ENCODE assay signal across 21 mouse cellular contexts in genomic region chr5:74857861-74858260, GRCm38 (mm10).
"Had no signal": no experiment of that assay in that cellular context is flagged by ENCODE, and none has a peak within 500 bp of the region (broad histone marks: within the 10 kb centered on the region; RNA-seq: fewer than 3 reads in every experiment).

No protein-coding gene starts in this region.

- H3K9ac ChIP-seq: forebrain, postnatal 0 days; heart, embryonic 13.5 days; heart, embryonic 15.5 days; hindbrain, embryonic 13.5 days; hindbrain, embryonic 15.5 days; limb, embryonic 12.5 days had no signal

- H3K4me3 ChIP-seq: heart, adult 2 months; heart, embryonic 13.5 days; heart, embryonic 15.5 days; hindbrain, embryonic 13.5 days; hindbrain, embryonic 15.5 days; limb, embryonic 12.5 days had no signal

- H3K27me3 ChIP-seq: heart, embryonic 15.5 days; hindbrain, embryonic 13.5 days; hindbrain, embryonic 15.5 days; limb, embryonic 12.5 days had no signal

- DNase-seq: gastrocnemius, postnatal 14 days; gastrocnemius, postnatal 36 days; heart, adult 11 months; heart, adult 2 months; heart, postnatal 14 days; heart, postnatal 36 days; kidney, adult 11 months; kidney, adult 2 months; kidney, postnatal 14 days; kidney, postnatal 36 days; liver had no signal

- ATAC-seq: intestine, embryonic 16.5 days had no signal

- H3K27ac ChIP-seq: heart, adult 2 months; heart, embryonic 13.5 days; heart, embryonic 15.5 days; hindbrain, embryonic 13.5 days; hindbrain, embryonic 15.5 days; hindbrain, postnatal 0 days; kidney, postnatal 0 days; limb, embryonic 12.5 days had no signal

- H3K36me3 ChIP-seq: heart, embryonic 13.5 days; heart, embryonic 15.5 days; hindbrain, embryonic 13.5 days; hindbrain, embryonic 15.5 days; limb, embryonic 12.5 days had no signal

- H3K4me1 ChIP-seq: heart, embryonic 13.5 days; heart, embryonic 15.5 days; hindbrain, embryonic 15.5 days had no signal

- H3K9me3 ChIP-seq: heart, embryonic 13.5 days; heart, embryonic 15.5 days; hindbrain, embryonic 13.5 days; hindbrain, embryonic 15.5 days; limb, embryonic 12.5 days had no signal

- H3K4me2 ChIP-seq: heart, embryonic 11.5 days; heart, embryonic 13.5 days; heart, embryonic 15.5 days; hindbrain, embryonic 13.5 days; hindbrain, embryonic 15.5 days; limb, embryonic 12.5 days had no signal
